In genomic region chr5:57721927-57722326, GRCm38 (mm10) we compare ENCODE assay signal across 8 mouse cellular contexts. TPM values are rescaled to one million over a fixed set of nuclear protein-coding genes. Genes with fewer than 3 reads are reported as not detected.
DNase-seq lines count a peak whose midpoint lies in the region; ATAC-seq lines count a peak whose summit lies in the region.

No protein-coding gene starts in this region.

- H3K4me2 ChIP-seq in midbrain, embryonic 13.5 days (replicated peaks), result peak overlapping the region; percentile 88

- 40% methylated on average over 6 of the region's 6 CpGs for WGBS in hindbrain, embryonic 10.5 days
- WGBS in midbrain, embryonic 13.5 days, result 41% methylated on average over 6 of the region's 6 CpGs

- no peaks in the 10 kb centered on the region for H3K9me3 ChIP-seq in hindbrain, embryonic 10.5 days
- no peaks in the 10 kb centered on the region for H3K9me3 ChIP-seq in midbrain, embryonic 13.5 days

- ATAC-seq in midbrain, embryonic 13.5 days, result no peak

- no peaks in the 10 kb centered on the region for H3K36me3 ChIP-seq in hindbrain, embryonic 10.5 days
- H3K36me3 ChIP-seq in midbrain, embryonic 13.5 days, result no peaks in the 10 kb centered on the region

- peaks cover 45% of the 10 kb centered on the region for H3K27me3 ChIP-seq in hindbrain, embryonic 10.5 days (ENCODE audit: insufficient read depth, poor library complexity, severe bottlenecking)
- peaks cover 5% of the 10 kb centered on the region; the same call in 1 of the 2 replicates for H3K27me3 ChIP-seq in midbrain, embryonic 13.5 days

- H3K27ac ChIP-seq in hindbrain, embryonic 10.5 days, result no peak overlapping the region
- no peak overlapping the region for H3K27ac ChIP-seq in midbrain, embryonic 13.5 days

- peaks cover 26% of the 10 kb centered on the region for H3K4me1 ChIP-seq in hindbrain, embryonic 10.5 days (replicated peaks)
- peaks cover 31% of the 10 kb centered on the region for H3K4me1 ChIP-seq in midbrain, embryonic 13.5 days (replicated peaks)

- peak overlapping the region; percentile 69 for H3K4me3 ChIP-seq in hindbrain, embryonic 10.5 days
- peak overlapping the region; percentile 76 for H3K4me3 ChIP-seq in midbrain, embryonic 13.5 days (replicated peaks)

- peak; percentile 15 for DNase-seq in embryo, embryonic 9.5 days (ENCODE audit: extremely low spot score)
- DNase-seq in embryo, embryonic 11 days, result no peak
- DNase-seq in NIH3T3 (ENCODE audit: low read depth), result peak; percentile 3
- peak; percentile 2 for DNase-seq in hindbrain, embryonic 10.5 days (ENCODE audit: low spot score)
- DNase-seq in ovary, postnatal 14 days (ENCODE audit: low spot score), result no peak
- DNase-seq in urinary bladder, postnatal 14 days (ENCODE audit: low spot score), result no peak
- no peak for DNase-seq in layer of hippocampus, postnatal 25 days (ENCODE audit: extremely low spot score in 1 of 2, low spot score in 1 of 2)

- peak overlapping the region; percentile 21; the same call in 1 of the 2 replicates for H3K9ac ChIP-seq in midbrain, embryonic 13.5 days (replicated peaks)

RNA-seq across cellular contexts. Expression of gene Pcdh7, which starts 4.2 kb away (rescaled TPM):
- polyA plus RNA-seq in hindbrain, embryonic 10.5 days (2016; fragmentation: Nextera tagmentation; extraction: Ambion mirVana), result 4.2 and 6.3 TPM in 2 replicates
- polyA plus RNA-seq in midbrain, embryonic 13.5 days (2015; fragmentation: Nextera tagmentation; extraction: Ambion mirVana), result 13.5 and 14.3 TPM in 2 replicates
- 10 to 100 TPM; 58.4 to 69.8 TPM for total RNA-seq in layer of hippocampus, postnatal 25 days (2021)

Comparison
In these comparisons a context has a peak if more than half of its experiments do, and no peak if none do; other contexts are left out.
1. DNase-seq: peak in embryo, embryonic 9.5 days (single experiment), NIH3T3 (single experiment) and hindbrain, embryonic 10.5 days (single experiment); none in embryo, embryonic 11 days (single experiment), ovary, postnatal 14 days (single experiment), urinary bladder, postnatal 14 days (single experiment) and layer of hippocampus, postnatal 25 days (0 of 2).